22 mouse cellular contexts compared by ENCODE assay signal in the genomic region with DNA sequence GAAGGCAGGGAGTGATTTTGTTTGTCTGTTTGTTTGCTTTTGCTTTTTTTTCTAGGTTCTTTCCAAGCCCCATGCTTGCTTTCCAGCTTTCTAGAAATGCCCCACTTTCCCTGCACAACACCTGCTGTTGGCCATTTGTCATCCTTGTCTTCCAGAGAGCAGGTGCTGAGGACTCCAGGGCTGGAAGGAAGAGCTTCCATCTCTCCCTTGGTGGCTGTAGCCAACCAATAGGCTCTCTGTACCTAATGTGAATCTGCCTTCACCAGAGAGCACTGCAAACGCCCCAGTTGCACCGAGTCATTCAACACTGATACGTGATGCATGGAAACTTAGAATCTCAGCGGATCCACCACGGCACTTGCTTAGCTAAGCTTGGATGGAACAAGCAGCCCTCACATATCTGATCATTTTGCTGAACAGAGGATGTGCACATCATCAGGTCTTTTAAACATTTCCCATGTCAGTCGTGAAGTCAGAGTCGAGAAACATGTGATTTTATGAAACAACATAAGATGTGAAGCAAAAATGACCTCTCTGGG.
DNase-seq lines count a peak whose midpoint lies in the region; ATAC-seq and TF ChIP-seq lines count a peak whose summit lies in the region.
"Had no signal": no experiment of that assay in that cellular context is flagged by ENCODE, and none has a peak within 500 bp of the region (broad histone marks: within the 10 kb centered on the region; RNA-seq: fewer than 3 reads in every experiment).

No protein-coding gene starts in this region.

- 91% methylated on average over 7 of the region's 7 CpGs for WGBS in embryonic facial prominence, embryonic 14.5 days
- 94% methylated on average over 7 of the region's 7 CpGs for WGBS in embryonic facial prominence, embryonic 10.5 days
- WGBS in hindbrain, postnatal 0 days, result 82% methylated on average over 7 of the region's 7 CpGs

- no peak overlapping the region for H3K4me3 ChIP-seq in embryonic facial prominence, embryonic 14.5 days (ENCODE audit: low read depth, low read length)
- H3K4me3 ChIP-seq in embryonic facial prominence, embryonic 10.5 days, result no peak overlapping the region
- H3K4me3 ChIP-seq in hindbrain, postnatal 0 days (ENCODE audit: low read length), result no peak overlapping the region
- no peak overlapping the region for H3K4me3 ChIP-seq in left cerebral cortex, adult 2 months
- H3K4me3 ChIP-seq: embryonic facial prominence, embryonic 15.5 days; heart, embryonic 12.5 days; neural tube, embryonic 15.5 days; stomach, embryonic 15.5 days had no signal

- intact Hi-C loops in left cerebral cortex, adult 2 months (cut with DNase I), result no loop called here

- H3K4me2 ChIP-seq in embryonic facial prominence, embryonic 14.5 days (ENCODE audit: low read depth, low read length), result no peak overlapping the region
- no peak overlapping the region for H3K4me2 ChIP-seq in hindbrain, postnatal 0 days (ENCODE audit: low read depth, low read length)
- H3K4me2 ChIP-seq: embryonic facial prominence, embryonic 15.5 days; heart, embryonic 12.5 days; neural tube, embryonic 15.5 days; stomach, embryonic 15.5 days had no signal

- H3K27ac ChIP-seq in embryonic facial prominence, embryonic 14.5 days (replicated peaks; ENCODE audit: low read depth, low read length), result no peak overlapping the region
- H3K27ac ChIP-seq in embryonic facial prominence, embryonic 10.5 days (replicated peaks), result no peak overlapping the region
- H3K27ac ChIP-seq in hindbrain, postnatal 0 days, result no peak overlapping the region
- H3K27ac ChIP-seq in left cerebral cortex, adult 2 months, result no peak overlapping the region
- H3K27ac ChIP-seq: embryonic facial prominence, embryonic 15.5 days; neural tube, embryonic 15.5 days; stomach, embryonic 15.5 days had no signal

- H3K9me3 ChIP-seq in embryonic facial prominence, embryonic 14.5 days (ENCODE audit: control insufficient read depth, low read length), result no peaks in the 10 kb centered on the region
- H3K9me3 ChIP-seq in embryonic facial prominence, embryonic 10.5 days, result no peaks in the 10 kb centered on the region
- H3K9me3 ChIP-seq in hindbrain, postnatal 0 days (ENCODE audit: low read length), result no peaks in the 10 kb centered on the region
- H3K9me3 ChIP-seq: embryonic facial prominence, embryonic 15.5 days; heart, embryonic 12.5 days; neural tube, embryonic 15.5 days; stomach, embryonic 15.5 days had no signal

- H3K36me3 ChIP-seq in embryonic facial prominence, embryonic 14.5 days (ENCODE audit: control insufficient read depth, insufficient read depth, low read length), result no peaks in the 10 kb centered on the region
- no peaks in the 10 kb centered on the region for H3K36me3 ChIP-seq in embryonic facial prominence, embryonic 10.5 days (replicated peaks)
- H3K36me3 ChIP-seq in hindbrain, postnatal 0 days (ENCODE audit: insufficient read depth, low read length), result no peaks in the 10 kb centered on the region
- H3K36me3 ChIP-seq: heart, embryonic 12.5 days; neural tube, embryonic 15.5 days; stomach, embryonic 15.5 days had no signal

- no peaks in the 10 kb centered on the region for H3K27me3 ChIP-seq in embryonic facial prominence, embryonic 14.5 days (replicated peaks; ENCODE audit: control insufficient read depth, insufficient read depth, low read length)
- no peaks in the 10 kb centered on the region for H3K27me3 ChIP-seq in embryonic facial prominence, embryonic 10.5 days (replicated peaks; ENCODE audit: low read depth, poor library complexity, severe bottlenecking)
- H3K27me3 ChIP-seq in hindbrain, postnatal 0 days (ENCODE audit: insufficient read depth, low read length), result no peaks in the 10 kb centered on the region
- H3K27me3 ChIP-seq: embryonic facial prominence, embryonic 15.5 days; heart, embryonic 12.5 days; neural tube, embryonic 15.5 days; stomach, embryonic 15.5 days had no signal

- peak; percentile 13 for DNase-seq in embryonic facial prominence, embryonic 14.5 days (ENCODE audit: low spot score)
- DNase-seq in embryonic facial prominence, embryonic 10.5 days (ENCODE audit: low spot score), result no peak
- DNase-seq in cerebellum, adult 11-12 months, result peak; percentile 79
- DNase-seq in cerebellum, postnatal 10 days, result peak; percentile 24 to 32
- DNase-seq in kidney, adult 11 months, result no peak
- DNase-seq in hindbrain, postnatal 0 days (ENCODE audit: low spot score), result no peak
- DNase-seq in left cerebral cortex, adult 2 months (ENCODE audit: extremely low spot score in 1 of 2, low spot score in 2 of 2), result no peak
- DNase-seq: adrenal gland, adult 8-10 months; embryo, embryonic 11 days; gastrocnemius, postnatal 10 days; heart, postnatal 14 days; kidney, adult 2 months; kidney, postnatal 10 days; lung, postnatal 4 days; right cerebral cortex, adult 18-20 months; thymus, postnatal 36 days had no signal

- no peaks in the 10 kb centered on the region for H3K4me1 ChIP-seq in embryonic facial prominence, embryonic 14.5 days (ENCODE audit: control insufficient read depth, insufficient read depth, low read length)
- no peaks in the 10 kb centered on the region for H3K4me1 ChIP-seq in embryonic facial prominence, embryonic 10.5 days
- H3K4me1 ChIP-seq in hindbrain, postnatal 0 days (ENCODE audit: insufficient read depth, low read length), result no peaks in the 10 kb centered on the region
- H3K4me1 ChIP-seq: embryonic facial prominence, embryonic 15.5 days; neural tube, embryonic 15.5 days; stomach, embryonic 15.5 days had no signal

- H3K9ac ChIP-seq in embryonic facial prominence, embryonic 14.5 days (ENCODE audit: low read depth, low read length), result no peak overlapping the region
- H3K9ac ChIP-seq in hindbrain, postnatal 0 days (replicated peaks; ENCODE audit: low read length), result no peak overlapping the region
- H3K9ac ChIP-seq: embryonic facial prominence, embryonic 15.5 days; heart, embryonic 12.5 days; neural tube, embryonic 15.5 days; stomach, embryonic 15.5 days had no signal

- no peak; the same call in 1 of the 2 replicates for ATAC-seq in embryonic facial prominence, embryonic 14.5 days (ENCODE audit: low read depth)
- no peak for ATAC-seq in hindbrain, postnatal 0 days
- ATAC-seq: forebrain, embryonic 14.5 days; midbrain, embryonic 16.5 days had no signal

- TF ChIP-seq CTCF in hindbrain, postnatal 0 days (IDR thresholded peaks at IDR 0.05; ENCODE audit: low read depth), result no peak
- no peak for TF ChIP-seq CTCF in left cerebral cortex, adult 2 months (IDR thresholded peaks at IDR 0.05)

Comparison
In these comparisons a context has a peak if more than half of its experiments do, and no peak if none do; other contexts are left out.
1. DNase-seq: peak in embryonic facial prominence, embryonic 14.5 days (single experiment), cerebellum, adult 11-12 months (single experiment) and cerebellum, postnatal 10 days (2 of 2); none in embryonic facial prominence, embryonic 10.5 days (single experiment), kidney, adult 11 months (single experiment), hindbrain, postnatal 0 days (single experiment) and left cerebral cortex, adult 2 months (0 of 2).